8 mouse cellular contexts compared by ENCODE assay signal in the genomic region with DNA sequence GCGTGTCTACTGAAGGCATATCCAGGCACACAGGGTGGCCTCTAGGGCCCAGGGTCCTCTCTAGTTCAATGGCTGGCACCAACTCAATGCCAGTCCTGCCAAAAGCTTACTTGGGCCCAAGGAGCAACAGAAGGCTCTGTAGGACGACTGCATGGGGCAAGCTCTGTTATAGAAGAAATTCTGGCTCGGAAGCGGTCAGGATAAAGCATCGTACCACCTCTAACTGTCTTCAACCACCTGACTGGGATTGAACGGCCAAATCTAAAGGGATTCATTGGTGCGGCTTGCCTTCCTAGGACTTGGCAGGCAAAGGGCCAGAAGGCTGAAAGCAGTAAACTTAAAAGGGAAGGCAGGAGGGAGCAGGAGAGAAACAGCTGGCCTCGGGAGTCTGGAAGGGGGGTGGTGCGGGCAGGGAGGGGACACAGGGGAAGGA. TPM values are rescaled to one million over a fixed set of nuclear protein-coding genes. Genes with fewer than 3 reads are reported as not detected.
A peak's percentile ranks its signal among the peaks of the same experiment; 100 is the strongest.
DNase-seq lines count a peak whose midpoint lies in the region; ATAC-seq and TF ChIP-seq lines count a peak whose summit lies in the region.

No protein-coding gene starts in this region.

- TF ChIP-seq CTCF in liver, adult 2 months (IDR thresholded peaks at IDR 0.05; ENCODE audit: low read depth, low read length): no peak

- no peak overlapping the region for H3K9ac ChIP-seq in liver, adult 2 months (ENCODE audit: low read depth, low read length)
- H3K9ac ChIP-seq in hindbrain, embryonic 13.5 days: peak overlapping the region; percentile 59
- H3K9ac ChIP-seq in neural tube, embryonic 14.5 days (replicated peaks; ENCODE audit: low read depth, low read length): peak overlapping the region; percentile 41

- H3K27me3 ChIP-seq in liver, adult 2 months (ENCODE audit: control insufficient read depth, insufficient read depth, low read length): no peaks in the 10 kb centered on the region
- H3K27me3 ChIP-seq in hindbrain, embryonic 13.5 days: no peaks in the 10 kb centered on the region
- no peaks in the 10 kb centered on the region for H3K27me3 ChIP-seq in neural tube, embryonic 14.5 days (ENCODE audit: control insufficient read depth, insufficient read depth, low read length)

- H3K9me3 ChIP-seq in hindbrain, embryonic 13.5 days: no peaks in the 10 kb centered on the region
- no peaks in the 10 kb centered on the region for H3K9me3 ChIP-seq in neural tube, embryonic 14.5 days (ENCODE audit: control insufficient read depth, low read length)

- peaks cover 54% of the 10 kb centered on the region for H3K4me1 ChIP-seq in liver, adult 2 months (ENCODE audit: control insufficient read depth, insufficient read depth, low read length)
- H3K4me1 ChIP-seq in hindbrain, embryonic 13.5 days (replicated peaks): peaks cover 87% of the 10 kb centered on the region
- peaks cover 72% of the 10 kb centered on the region for H3K4me1 ChIP-seq in neural tube, embryonic 14.5 days (ENCODE audit: control insufficient read depth, insufficient read depth, low read length)

- no peak for ATAC-seq in hindbrain, embryonic 13.5 days (ENCODE audit: low FRiP score)
- no peak for ATAC-seq in neural tube, embryonic 14.5 days (ENCODE audit: low read depth)

- no peak overlapping the region for H3K4me3 ChIP-seq in liver, adult 2 months (ENCODE audit: insufficient read depth, low read depth, low read length)
- H3K4me3 ChIP-seq in hindbrain, embryonic 13.5 days: no peak overlapping the region
- H3K4me3 ChIP-seq in neural tube, embryonic 14.5 days (ENCODE audit: low read depth, low read length): no peak overlapping the region

- H3K36me3 ChIP-seq in liver, adult 2 months (ENCODE audit: control insufficient read depth, insufficient read depth, low read length): no peaks in the 10 kb centered on the region
- no peaks in the 10 kb centered on the region for H3K36me3 ChIP-seq in hindbrain, embryonic 13.5 days
- no peaks in the 10 kb centered on the region for H3K36me3 ChIP-seq in neural tube, embryonic 14.5 days (ENCODE audit: control insufficient read depth, insufficient read depth, low read length)

- 64% methylated on average over 9 of the region's 9 CpGs for WGBS in liver, adult 2 months
- WGBS in hindbrain, embryonic 13.5 days: 49% methylated on average over 9 of the region's 9 CpGs
- 31% methylated on average over 9 of the region's 9 CpGs for WGBS in neural tube, embryonic 14.5 days

- no peak for TF ChIP-seq POLR2A in liver, adult 2 months (IDR thresholded peaks at IDR 0.05; ENCODE audit: extremely low read depth, insufficient read depth, low read length)

- DNase-seq in adrenal gland, adult (ENCODE audit: inconsistent age in 2 of 2, low spot score in 1 of 2): peak; percentile 41 to 72
- DNase-seq in adrenal gland, postnatal 4 days (ENCODE audit: low spot score in 2 of 2): no peak
- DNase-seq in liver, adult 2 months (ENCODE audit: extremely low read depth, low read depth, low spot score): peak; percentile 26
- DNase-seq in liver: no peak
- no peak for DNase-seq in embryo, embryonic 9.5 days (ENCODE audit: extremely low spot score)
- no peak for DNase-seq in left cerebral cortex, adult 8-10 months (ENCODE audit: low spot score in 2 of 2)

- peaks cover 11% of the 10 kb centered on the region; the same call in 1 of the 2 replicates for H3K79me2 ChIP-seq in liver, adult 2 months (ENCODE audit: control insufficient read depth, insufficient read depth, low read length)

- H3K27ac ChIP-seq in liver, adult 2 months (replicated peaks; ENCODE audit: insufficient read depth, low read depth, low read length): peak overlapping the region; percentile 63
- peak overlapping the region; percentile 94 for H3K27ac ChIP-seq in hindbrain, embryonic 13.5 days
- peak overlapping the region; percentile 93 for H3K27ac ChIP-seq in neural tube, embryonic 14.5 days (ENCODE audit: low read depth, low read length)

- H3K4me2 ChIP-seq in hindbrain, embryonic 13.5 days: peak overlapping the region; percentile 29; the same call in 1 of the 2 replicates
- H3K4me2 ChIP-seq in neural tube, embryonic 14.5 days (ENCODE audit: low read depth, low read length): peak overlapping the region; percentile 26; the same call in 1 of the 2 replicates

RNA-seq across cellular contexts. Expression of gene Tpcn1, which starts 20.1 kb away (rescaled TPM):
- 10 to 100 TPM; 47.5 to 49.5 TPM for total RNA-seq in adrenal gland, postnatal 4 days (2021)
- total RNA-seq in liver, adult 2 months (2014; rRNA removed): 7.6 and 11.5 TPM in 2 replicates
- 51.9 and 78.1 TPM in 2 replicates for polyA plus RNA-seq in liver, adult 2 months (2012; rRNA removed)
- 18.2 and 18.7 TPM in 2 replicates for polyA plus RNA-seq in hindbrain, embryonic 13.5 days (2015; fragmentation: Nextera tagmentation; extraction: Ambion mirVana)
- 14.8 and 18.5 TPM in 2 replicates for polyA plus RNA-seq in neural tube, embryonic 14.5 days (2014; fragmentation: Nextera tagmentation; extraction: Ambion mirVana)
- 10 to 100 TPM; 32.5 to 41.9 (median 34.2) TPM for total RNA-seq in left cerebral cortex, adult 8-10 months (2022)

RNA-seq across cellular contexts. Expression of gene Iqcd, which starts 20.5 kb away (rescaled TPM):
- total RNA-seq in adrenal gland, postnatal 4 days (2021): 1 to 10 TPM; 1.2 to 1.5 TPM
- 0.09 TPM in 1 of 2 replicates, not detected in the other for total RNA-seq in liver, adult 2 months (2014; rRNA removed)
- 0.15 and 0.22 TPM in 2 replicates for polyA plus RNA-seq in liver, adult 2 months (2012; rRNA removed)
- polyA plus RNA-seq in hindbrain, embryonic 13.5 days (2015; fragmentation: Nextera tagmentation; extraction: Ambion mirVana): 2.4 and 2.6 TPM in 2 replicates
- 0.62 and 1.3 TPM in 2 replicates for polyA plus RNA-seq in neural tube, embryonic 14.5 days (2014; fragmentation: Nextera tagmentation; extraction: Ambion mirVana)
- total RNA-seq in left cerebral cortex, adult 8-10 months (2022): 1 to 10 TPM in 3 of 4 experiments, under 1 TPM in 1; 0.78 to 1.3 (median 1.3) TPM

RNA-seq across cellular contexts. Expression of gene Rita1, which starts 44.0 kb away (rescaled TPM):
- total RNA-seq in adrenal gland, postnatal 4 days (2021): 10 to 100 TPM; 11.8 to 13.5 TPM
- total RNA-seq in liver, adult 2 months (2014; rRNA removed): 4.4 and 5.9 TPM in 2 replicates
- polyA plus RNA-seq in liver, adult 2 months (2012; rRNA removed): 9.1 and 10.5 TPM in 2 replicates
- 26.2 TPM in 2 replicates for polyA plus RNA-seq in hindbrain, embryonic 13.5 days (2015; fragmentation: Nextera tagmentation; extraction: Ambion mirVana)
- polyA plus RNA-seq in neural tube, embryonic 14.5 days (2014; fragmentation: Nextera tagmentation; extraction: Ambion mirVana): 21.6 and 26.5 TPM in 2 replicates
- 10 to 100 TPM; 25.1 to 30.2 (median 28.8) TPM for total RNA-seq in left cerebral cortex, adult 8-10 months (2022)

RNA-seq across cellular contexts. Expression of gene Ddx54, which starts 44.2 kb away (rescaled TPM):
- 10 to 100 TPM; 47.6 to 51.4 TPM for total RNA-seq in adrenal gland, postnatal 4 days (2021)
- total RNA-seq in liver, adult 2 months (2014; rRNA removed): 15.2 and 19.8 TPM in 2 replicates
- 24.2 and 24.6 TPM in 2 replicates for polyA plus RNA-seq in liver, adult 2 months (2012; rRNA removed)
- polyA plus RNA-seq in hindbrain, embryonic 13.5 days (2015; fragmentation: Nextera tagmentation; extraction: Ambion mirVana): 44.0 and 47.7 TPM in 2 replicates
- 23.2 and 27.7 TPM in 2 replicates for polyA plus RNA-seq in neural tube, embryonic 14.5 days (2014; fragmentation: Nextera tagmentation; extraction: Ambion mirVana)
- 10 to 100 TPM; 32.4 to 36.9 (median 35.7) TPM for total RNA-seq in left cerebral cortex, adult 8-10 months (2022)

RNA-seq across cellular contexts. Expression of gene Slc8b1, which starts 57.4 kb away (rescaled TPM):
- 10 to 100 TPM; 29.6 to 31.7 TPM for total RNA-seq in adrenal gland, postnatal 4 days (2021)
- 40.6 and 78.9 TPM in 2 replicates for total RNA-seq in liver, adult 2 months (2014; rRNA removed)
- 47.6 and 52.4 TPM in 2 replicates for polyA plus RNA-seq in liver, adult 2 months (2012; rRNA removed)
- polyA plus RNA-seq in hindbrain, embryonic 13.5 days (2015; fragmentation: Nextera tagmentation; extraction: Ambion mirVana): 2.5 and 4.1 TPM in 2 replicates
- 0.95 and 2.1 TPM in 2 replicates for polyA plus RNA-seq in neural tube, embryonic 14.5 days (2014; fragmentation: Nextera tagmentation; extraction: Ambion mirVana)
- 1 to 10 TPM; 5.0 to 8.6 (median 6.3) TPM for total RNA-seq in left cerebral cortex, adult 8-10 months (2022)

Comparison
In these comparisons a context has a peak if more than half of its experiments do, and no peak if none do; other contexts are left out.
1. DNase-seq: peak in adrenal gland, adult (2 of 2) and liver, adult 2 months (single experiment); none in adrenal gland, postnatal 4 days (0 of 2), liver (single experiment), embryo, embryonic 9.5 days (single experiment) and left cerebral cortex, adult 8-10 months (0 of 2).
2. Peak in every context shown above with its lines, with median percentiles within 50 percentile points of each other: H3K27ac ChIP-seq.